Mouse (Mus musculus): ENCODE results near the gene Cib3. TPM values are rescaled to one million over a fixed set of nuclear protein-coding genes. Genes with fewer than 3 reads are reported as not detected.

Cib3 gene
- polyA plus RNA-seq, 1 experiment from 2014 or later, result not detected

GRCm38 (mm10) chr8:72240951-72241350 lies 28.3 kb upstream of the Cib3 start:
- Histone ChIP-seq H3K9me3 (ENCODE audit: low read length) (no peaks in the 10 kb centered on the region), H3K27me3 (ENCODE audit: insufficient read depth, low read length) (no peaks in the 10 kb centered on the region), H3K4me2 (replicated peaks; ENCODE audit: low read depth, low read length) (peak overlapping the region; percentile 52), H3K9ac (replicated peaks; ENCODE audit: low read length) (peak overlapping the region; percentile 63), H3K4me1 (ENCODE audit: insufficient read depth, low read length) (peaks cover 10% of the 10 kb centered on the region), H3K4me3 (ENCODE audit: low read length) (peak overlapping the region; percentile 62), H3K27ac (ENCODE audit: low read length) (no peak overlapping the region), H3K36me3 (ENCODE audit: insufficient read depth, low read length) (peaks cover 15% of the 10 kb centered on the region; the same call in 1 of the 2 replicates)
- ATAC-seq (ENCODE audit: low FRiP score, low TSS enrichment), result no peak
- 69% methylated on average over 7 of the region's 7 CpGs for WGBS

- Histone ChIP-seq H3K36me3 (ENCODE audit: insufficient read depth, low read length) (peaks cover 11% of the 10 kb centered on the region; the same call in 1 of the 2 replicates), H3K4me2 (replicated peaks; ENCODE audit: low read depth, low read length) (peak overlapping the region; percentile 52), H3K4me3 (ENCODE audit: low read length) (peak overlapping the region; percentile 62), H3K27me3 (ENCODE audit: insufficient read depth, low read length) (no peaks in the 10 kb centered on the region), H3K9ac (replicated peaks; ENCODE audit: low read length) (peak overlapping the region; percentile 63), H3K9me3 (ENCODE audit: low read length) (no peaks in the 10 kb centered on the region), H3K27ac (ENCODE audit: low read length) (peak overlapping the region; percentile 94), H3K4me1 (ENCODE audit: insufficient read depth, low read length) (peaks cover 10% of the 10 kb centered on the region)
- under 1% methylated on average over 24 of the region's 24 CpGs for WGBS
- ATAC-seq (ENCODE audit: low FRiP score, low TSS enrichment), result peak; percentile 77
These were observed 27.7 kb upstream of the Cib3 start for GRCm38 (mm10) chr8:72240403-72240763.

- H3K4me3 ChIP-seq (ENCODE audit: low read length), result peak within 1 kb of the TSS; percentile 62
- H3K4me2 ChIP-seq (replicated peaks; ENCODE audit: low read depth, low read length), result peak within 1 kb of the TSS; percentile 52
- H3K4me1 ChIP-seq (ENCODE audit: insufficient read depth, low read length), result peaks cover 10% of the 10 kb centered on the region
- H3K9me3 ChIP-seq (ENCODE audit: low read length), result no peaks in the 10 kb centered on the region
- no peaks in the 10 kb centered on the region for H3K27me3 ChIP-seq (ENCODE audit: insufficient read depth, low read length)
- peaks cover 10% of the 10 kb centered on the region; the same call in 1 of the 2 replicates for H3K36me3 ChIP-seq (ENCODE audit: insufficient read depth, low read length)
- under 1% methylated on average over 54 of the region's 54 CpGs for WGBS
- ATAC-seq (ENCODE audit: low FRiP score, low TSS enrichment), result peak; percentile 96
- H3K9ac ChIP-seq (replicated peaks; ENCODE audit: low read length), result peak within 1 kb of the TSS; percentile 63
- H3K27ac ChIP-seq (ENCODE audit: low read length), result peak within 1 kb of the TSS; percentile 94
These were observed 27.1 kb upstream of the Cib3 start, which contains the start of gene Ap1m1 for GRCm38 (mm10) chr8:72239499-72240402. Gene Ap1m1, plus strand, starts transcription at chr8:72240018.

GRCm38 (mm10) chr8:72222656-72223055 lies 10.0 kb upstream of the Cib3 start:
- Histone ChIP-seq H3K4me2 (replicated peaks; ENCODE audit: low read depth, low read length) (no peak overlapping the region), H3K4me1 (ENCODE audit: insufficient read depth, low read length) (peaks cover 7% of the 10 kb centered on the region), H3K9me3 (ENCODE audit: low read length) (no peaks in the 10 kb centered on the region), H3K27me3 (ENCODE audit: insufficient read depth, low read length) (no peaks in the 10 kb centered on the region), H3K27ac (ENCODE audit: low read length) (no peak overlapping the region), H3K4me3 (ENCODE audit: low read length) (no peak overlapping the region), H3K9ac (replicated peaks; ENCODE audit: low read length) (no peak overlapping the region), H3K36me3 (ENCODE audit: insufficient read depth, low read length) (peaks cover 27% of the 10 kb centered on the region)
- no peak for ATAC-seq (ENCODE audit: low FRiP score, low TSS enrichment)
- WGBS, result 89% methylated on average over 5 of the region's 5 CpGs

GRCm38 (mm10) chr8:72220758-72221157 lies 8.1 kb upstream of the Cib3 start:
- H3K27me3 ChIP-seq (ENCODE audit: insufficient read depth, low read length), result 0 out of 2 replicates have a peak, but pooled peaks cover 3% of the 10 kb centered on the region
- H3K4me1 ChIP-seq (ENCODE audit: insufficient read depth, low read length), result peaks cover 7% of the 10 kb centered on the region
- no peaks in the 10 kb centered on the region for H3K9me3 ChIP-seq (ENCODE audit: low read length)
- no peak for ATAC-seq (ENCODE audit: low FRiP score, low TSS enrichment)
- peaks cover 27% of the 10 kb centered on the region for H3K36me3 ChIP-seq (ENCODE audit: insufficient read depth, low read length)
- H3K4me3 ChIP-seq (ENCODE audit: low read length), result peak overlapping the region; percentile 81
- no peak overlapping the region for H3K9ac ChIP-seq (replicated peaks; ENCODE audit: low read length)
- WGBS, result 81% methylated on average over 4 of the region's 4 CpGs
- H3K27ac ChIP-seq (ENCODE audit: low read length), result no peak overlapping the region
- peak overlapping the region; percentile 68 for H3K4me2 ChIP-seq (replicated peaks; ENCODE audit: low read depth, low read length)

- H3K9me3 ChIP-seq (ENCODE audit: low read length), result no peaks in the 10 kb centered on the region
- WGBS, result 11% methylated on average over 39 of the region's 39 CpGs
- H3K27me3 ChIP-seq (ENCODE audit: insufficient read depth, low read length), result 0 out of 2 replicates have a peak, but pooled peaks cover 8% of the 10 kb centered on the region
- peak; percentile 98 for ATAC-seq (ENCODE audit: low FRiP score, low TSS enrichment)
- H3K27ac ChIP-seq (ENCODE audit: low read length), result peak within 1 kb of the TSS; percentile 80
- H3K4me3 ChIP-seq (ENCODE audit: low read length), result peak within 1 kb of the TSS; percentile 81
- H3K9ac ChIP-seq (replicated peaks; ENCODE audit: low read length), result peak within 1 kb of the TSS; percentile 83
- peaks cover 27% of the 10 kb centered on the region for H3K36me3 ChIP-seq (ENCODE audit: insufficient read depth, low read length)
- H3K4me2 ChIP-seq (replicated peaks; ENCODE audit: low read depth, low read length), result peak within 1 kb of the TSS; percentile 68
- H3K4me1 ChIP-seq (ENCODE audit: insufficient read depth, low read length), result peaks cover 7% of the 10 kb centered on the region
These were observed 7.1 kb upstream of the Cib3 start, which contains the start of gene Fam32a for GRCm38 (mm10) chr8:72219541-72220363. Gene Fam32a, plus strand, starts transcription at chr8:72219730.

- H3K4me2 ChIP-seq (replicated peaks; ENCODE audit: low read depth, low read length), result peak overlapping the region; percentile 68
- 73% methylated on average over 9 of the region's 10 CpGs for WGBS
- peak overlapping the region; percentile 41; the same call in 1 of the 2 replicates for H3K27ac ChIP-seq (ENCODE audit: low read length)
These were observed 6.3 kb upstream of the Cib3 start for GRCm38 (mm10) chr8:72218781-72219540.

GRCm38 (mm10) chr8:72215871-72216270 lies 3.2 kb upstream of the Cib3 start:
- no peaks in the 10 kb centered on the region for H3K9me3 ChIP-seq (ENCODE audit: low read length)
- WGBS, result 22% methylated on average over 1 of the region's 1 CpGs
- H3K4me3 ChIP-seq (ENCODE audit: low read length), result no peak overlapping the region
- H3K27me3 ChIP-seq (ENCODE audit: insufficient read depth, low read length), result 0 out of 2 replicates have a peak, but pooled peaks cover 9% of the 10 kb centered on the region
- no peak for ATAC-seq (ENCODE audit: low FRiP score, low TSS enrichment)
- no peak overlapping the region for H3K9ac ChIP-seq (replicated peaks; ENCODE audit: low read length)
- H3K4me1 ChIP-seq (ENCODE audit: insufficient read depth, low read length), result peaks cover 6% of the 10 kb centered on the region
- no peaks in the 10 kb centered on the region for H3K36me3 ChIP-seq (ENCODE audit: insufficient read depth, low read length)
- no peak overlapping the region for H3K27ac ChIP-seq (ENCODE audit: low read length)
- no peak overlapping the region for H3K4me2 ChIP-seq (replicated peaks; ENCODE audit: low read depth, low read length)

More at GRCm38 (mm10) chr8:72218781-72219540, 6.3 kb upstream of the Cib3 start:
- Histone ChIP-seq H3K9ac (replicated peaks; ENCODE audit: low read length) (no peak overlapping the region; the same call in 1 of the 2 replicates), H3K4me1 (ENCODE audit: insufficient read depth, low read length) (peaks cover 7% of the 10 kb centered on the region), H3K9me3 (ENCODE audit: low read length) (no peaks in the 10 kb centered on the region), H3K36me3 (ENCODE audit: insufficient read depth, low read length) (peaks cover 23% of the 10 kb centered on the region), H3K27me3 (ENCODE audit: insufficient read depth, low read length) (0 out of 2 replicates have a peak, but pooled peaks cover 9% of the 10 kb centered on the region), H3K4me3 (ENCODE audit: low read length) (peak overlapping the region; percentile 81)
- peak; percentile 25; the same call in 1 of the 2 replicates for ATAC-seq (ENCODE audit: low FRiP score, low TSS enrichment)

GRCm38 (mm10) chr8:72215060-72215459 lies 2.4 kb upstream of the Cib3 start:
- Histone ChIP-seq H3K4me3 (ENCODE audit: low read length) (no peak overlapping the region), H3K4me1 (ENCODE audit: insufficient read depth, low read length) (no peaks in the 10 kb centered on the region), H3K27me3 (ENCODE audit: insufficient read depth, low read length) (0 out of 2 replicates have a peak, but pooled peaks cover 9% of the 10 kb centered on the region), H3K27ac (ENCODE audit: low read length) (no peak overlapping the region), H3K9ac (replicated peaks; ENCODE audit: low read length) (no peak overlapping the region), H3K9me3 (ENCODE audit: low read length) (no peaks in the 10 kb centered on the region), H3K36me3 (ENCODE audit: insufficient read depth, low read length) (no peaks in the 10 kb centered on the region), H3K4me2 (replicated peaks; ENCODE audit: low read depth, low read length) (no peak overlapping the region)
- 48% methylated on average over 2 of the region's 2 CpGs for WGBS
- no peak for ATAC-seq (ENCODE audit: low FRiP score, low TSS enrichment)
